Mouse (Mus musculus) T-helper 17 cell (primary cell): ENCODE measurements around the gene Ssh2.

Experiments
- in situ Hi-C, 2 experiments: fragments of 300-600 bp; cut with MboI, MseI; formaldehyde crosslinking; loops; 1 replicate in 1 of 2; 2 replicates in 1 of 2; pipeline ENCODE4 v1.15.1; 2025; ENCODE audit warnings: high pct_unique_total_duplicates in 2 of 2

Gene Ssh2

DNA sequence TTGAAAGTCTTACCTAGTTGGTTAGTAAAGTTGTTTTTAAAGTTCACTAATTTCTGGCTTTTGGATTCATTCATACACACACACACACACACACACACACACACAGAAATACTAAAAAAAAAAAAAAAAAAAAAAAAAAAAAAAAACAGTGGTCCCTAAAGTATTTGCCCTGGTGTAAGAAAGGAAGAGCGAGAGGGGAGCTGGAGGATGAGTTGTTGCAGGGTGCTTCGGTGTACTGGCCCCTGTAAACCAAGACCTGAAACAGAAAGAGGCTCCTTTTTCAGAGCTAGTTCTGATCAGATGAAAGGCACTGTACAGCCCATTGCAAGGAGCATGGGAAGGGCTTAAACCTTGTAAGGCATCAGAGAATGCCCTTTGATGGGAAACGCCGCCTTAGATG is 131.2 kb downstream of the Ssh2 start:
- in situ Hi-C loops, result loop anchor here in 1 of 2 experiments (5.0 kb wide), 1 partner anchor 45 kb away; no protein-coding TSS in a partner anchor

DNA sequence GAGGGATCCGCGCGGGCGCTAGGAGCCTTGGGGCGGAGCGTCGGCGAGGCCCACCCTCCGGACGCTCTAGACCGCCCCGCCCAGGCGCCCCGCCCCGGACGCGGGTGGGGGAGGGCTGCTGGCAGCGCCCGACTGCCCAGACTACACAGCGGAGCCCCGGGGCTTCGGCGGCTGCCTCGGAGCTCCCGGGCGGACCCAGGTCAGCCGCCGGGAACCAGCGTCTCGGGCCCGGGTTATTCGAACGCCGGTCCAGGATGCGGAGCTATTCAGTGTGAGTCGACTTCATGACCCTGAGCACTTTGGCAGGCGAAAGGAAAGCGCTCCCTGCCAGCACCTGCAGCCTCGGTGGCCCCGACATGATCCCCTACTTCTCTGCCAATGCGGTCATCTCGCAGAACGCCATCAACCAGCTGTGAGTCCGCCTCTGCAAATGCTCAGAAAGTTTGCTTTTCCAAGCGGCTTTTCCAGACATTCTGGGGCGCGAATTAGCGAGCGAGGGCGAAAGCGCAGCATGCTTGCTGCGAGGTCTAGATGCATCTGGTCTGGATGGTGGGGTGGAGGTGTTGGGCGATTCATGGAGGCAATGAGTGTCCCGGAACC is 132.2 kb downstream of the Ssh2 start:
- in situ Hi-C loops, result loop anchor here in 1 of 2 experiments (5.0 kb wide), 1 partner anchor 44 kb away; no protein-coding TSS in a partner anchor

DNA sequence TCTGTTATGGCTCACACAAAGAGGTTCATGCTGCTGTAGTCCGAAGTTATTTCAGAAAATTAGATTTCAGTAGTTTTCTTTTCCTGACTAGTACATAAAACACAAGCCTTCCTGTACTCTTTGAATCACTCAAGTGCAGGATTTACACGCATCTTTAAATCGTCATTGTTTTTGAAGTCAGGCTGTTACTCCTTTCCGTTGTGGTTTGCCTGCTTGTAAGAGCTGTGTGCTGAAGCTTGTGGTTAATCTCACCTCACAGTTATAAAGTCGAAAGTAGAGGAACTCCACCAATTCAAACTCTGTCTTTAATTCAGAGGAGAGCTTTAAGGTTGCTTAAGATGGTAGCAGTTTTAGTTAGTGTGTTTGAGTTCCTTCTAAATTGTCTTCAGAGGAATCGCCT is 132.9 kb downstream of the Ssh2 start:
- in situ Hi-C loops, result loop anchor here in 1 of 2 experiments (5.0 kb wide), 1 partner anchor 43 kb away; no protein-coding TSS in a partner anchor

DNA sequence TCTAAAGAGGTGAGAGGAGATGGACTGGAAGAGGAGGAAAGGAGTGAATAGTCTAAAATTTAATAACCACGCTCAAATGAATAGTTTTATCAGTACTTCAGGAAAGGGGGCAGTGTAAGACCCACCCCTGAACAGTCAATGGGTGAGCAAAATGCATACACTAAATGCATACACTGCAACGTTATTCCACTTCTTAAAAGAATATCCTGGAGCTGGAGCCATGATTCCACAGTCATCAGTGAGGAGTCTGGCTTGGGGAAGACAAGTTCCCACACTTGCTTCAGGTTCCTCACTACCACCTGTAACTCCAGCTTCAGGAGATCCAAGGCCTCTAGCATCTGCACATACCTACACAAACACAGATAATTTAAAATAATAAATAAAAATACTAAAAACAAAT is 133.6 kb downstream of the Ssh2 start:
- in situ Hi-C loops, result loop anchor here in 1 of 2 experiments (5.0 kb wide), 1 partner anchor 43 kb away; no protein-coding TSS in a partner anchor

DNA sequence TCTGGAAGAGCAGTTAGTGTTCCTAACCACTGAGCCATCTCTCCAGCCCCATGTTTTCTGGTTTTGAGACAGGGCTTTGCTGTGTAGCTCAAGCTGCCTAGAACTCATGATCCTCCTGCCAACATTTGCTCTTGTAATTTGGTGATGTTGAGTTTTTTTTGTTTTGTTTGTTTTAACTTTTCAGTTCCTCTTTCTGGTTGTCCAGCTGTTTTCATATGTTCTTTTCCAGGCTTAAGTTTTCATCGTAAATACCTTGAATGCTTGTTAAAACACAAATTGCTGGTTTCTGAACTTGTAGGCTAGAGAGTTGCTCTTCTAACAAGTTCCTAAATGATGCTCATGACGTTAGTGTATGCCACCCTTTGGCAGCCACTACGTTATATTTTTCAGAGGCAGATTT is 139.0 kb downstream of the Ssh2 start:
- in situ Hi-C loops, result no loop called here

DNA sequence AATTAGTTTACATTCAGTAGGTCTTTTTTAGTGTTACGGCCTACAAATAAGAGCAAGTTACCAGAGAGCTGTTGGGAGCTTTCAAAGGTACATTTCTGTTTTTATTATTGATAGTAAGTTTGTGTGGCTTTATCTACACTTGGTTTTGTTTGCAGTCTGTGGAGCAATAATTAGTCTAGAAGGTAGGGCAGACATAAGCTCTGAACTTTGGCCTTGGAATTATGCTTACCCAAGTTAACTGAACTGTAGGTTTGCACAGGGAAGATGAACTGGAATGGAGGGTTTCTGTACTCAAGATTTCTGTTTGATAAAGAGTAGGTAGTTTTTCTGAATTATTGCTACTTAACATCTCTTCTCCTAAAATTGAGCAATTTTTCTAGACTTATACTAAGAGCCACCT is 141.8 kb downstream of the Ssh2 start:
- in situ Hi-C loops, result no loop called here

DNA sequence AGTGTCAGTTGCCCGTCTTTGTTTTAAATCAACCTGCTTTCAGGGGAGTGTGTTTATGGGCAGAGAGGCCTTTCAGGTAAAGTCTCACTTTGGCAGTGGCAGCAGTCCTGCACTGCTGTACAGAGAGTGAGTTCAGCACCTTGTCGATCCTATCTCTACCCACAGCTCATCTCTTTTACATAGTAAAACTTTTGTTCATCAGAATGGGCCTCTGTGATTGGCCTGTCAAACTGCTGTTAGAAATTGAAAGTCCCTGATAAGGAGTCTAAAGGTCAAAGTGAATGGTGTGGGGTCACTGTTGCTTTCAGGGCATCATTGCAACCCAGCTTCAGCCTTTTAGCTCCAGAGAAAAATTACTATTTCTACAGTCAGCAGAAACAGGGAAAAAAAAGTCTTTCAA is 147.4 kb downstream of the Ssh2 start:
- in situ Hi-C loops, result no loop called here

DNA sequence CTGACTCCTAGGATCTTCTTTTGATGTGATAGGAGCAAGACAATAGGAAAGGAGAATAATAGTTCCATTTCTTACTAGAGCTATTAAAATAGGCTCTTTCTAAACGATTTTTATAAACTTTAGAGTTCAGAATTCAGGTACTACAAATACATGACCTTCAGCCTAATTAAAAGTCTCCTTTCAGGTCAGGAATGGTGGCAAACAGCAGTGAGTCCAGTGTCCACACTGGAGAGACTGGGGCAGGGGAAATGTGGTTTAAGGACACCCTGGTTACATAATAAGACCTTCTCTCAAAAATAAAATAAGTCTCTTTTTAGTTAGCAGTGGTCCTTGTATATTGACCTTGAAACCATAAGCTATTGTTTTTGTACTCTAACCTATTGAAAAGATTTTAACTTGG is 148.3 kb downstream of the Ssh2 start:
- in situ Hi-C loops, result no loop called here

DNA sequence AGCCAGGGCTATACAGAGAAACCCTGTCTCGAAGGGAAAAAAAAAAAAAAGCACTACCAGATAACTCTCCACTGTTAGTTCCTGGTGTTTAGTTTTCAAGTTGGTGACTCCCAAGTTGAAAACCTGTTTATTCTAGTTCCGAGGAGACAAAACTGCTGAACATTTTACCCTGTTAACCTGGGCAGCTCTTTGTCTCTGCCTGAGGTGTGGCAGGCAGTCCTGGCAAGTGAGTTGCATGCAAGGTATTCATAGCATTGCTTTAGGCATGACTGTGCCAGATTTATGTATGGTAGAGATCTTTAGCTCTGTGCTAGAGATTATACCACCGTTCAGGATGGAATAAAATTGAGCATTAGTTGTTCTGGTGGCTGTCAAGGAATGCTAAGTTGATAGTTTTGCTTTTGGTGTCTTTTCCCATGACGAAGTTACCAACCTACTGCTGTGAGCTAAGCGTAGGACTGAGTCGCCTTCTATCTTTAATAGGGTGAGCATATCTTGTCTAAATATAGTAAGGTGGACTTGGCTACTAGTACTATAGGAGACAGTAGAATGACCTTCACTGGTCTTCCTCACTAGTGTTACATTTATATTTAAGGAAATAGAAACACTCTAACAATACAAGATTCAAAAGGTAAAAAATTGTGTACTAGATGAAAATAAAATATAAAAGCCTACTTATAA is 149.8 kb downstream of the Ssh2 start:
- in situ Hi-C loops, result no loop called here

DNA sequence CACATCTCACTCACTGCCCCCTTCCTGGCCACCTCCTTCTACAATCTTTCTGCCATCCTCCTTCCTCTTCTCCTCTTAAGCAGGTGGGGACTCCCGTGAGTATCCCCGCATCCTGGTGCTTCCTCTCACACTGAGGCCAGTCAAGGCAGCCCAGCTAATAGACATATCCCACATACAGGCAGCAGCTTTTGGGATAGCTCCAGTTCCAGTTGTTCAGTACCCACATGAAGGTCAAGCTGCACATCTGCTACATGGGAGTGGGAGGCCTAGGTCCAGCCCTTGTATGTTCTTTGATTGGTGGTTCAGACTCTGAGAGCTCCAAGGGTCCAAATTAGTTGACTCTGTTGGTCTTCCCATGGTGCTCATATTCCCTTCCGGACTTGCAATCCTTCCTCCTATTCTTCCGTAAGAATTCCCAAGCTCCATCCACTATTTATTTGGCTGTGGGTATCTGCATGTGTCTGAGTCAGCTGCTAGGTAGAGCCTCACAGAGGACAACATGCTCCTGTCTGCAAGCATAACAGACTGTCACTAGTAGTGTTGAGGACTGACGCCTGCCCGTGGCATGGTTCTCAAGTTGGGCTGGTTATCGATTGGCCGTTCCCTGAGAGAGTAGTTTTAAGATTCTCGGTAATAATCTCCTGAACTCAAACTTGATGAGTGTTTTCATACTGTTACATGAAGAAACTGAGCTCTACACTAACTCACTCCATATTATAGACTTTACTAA is 151.6 kb downstream of the Ssh2 start:
- in situ Hi-C loops, result no loop called here

DNA sequence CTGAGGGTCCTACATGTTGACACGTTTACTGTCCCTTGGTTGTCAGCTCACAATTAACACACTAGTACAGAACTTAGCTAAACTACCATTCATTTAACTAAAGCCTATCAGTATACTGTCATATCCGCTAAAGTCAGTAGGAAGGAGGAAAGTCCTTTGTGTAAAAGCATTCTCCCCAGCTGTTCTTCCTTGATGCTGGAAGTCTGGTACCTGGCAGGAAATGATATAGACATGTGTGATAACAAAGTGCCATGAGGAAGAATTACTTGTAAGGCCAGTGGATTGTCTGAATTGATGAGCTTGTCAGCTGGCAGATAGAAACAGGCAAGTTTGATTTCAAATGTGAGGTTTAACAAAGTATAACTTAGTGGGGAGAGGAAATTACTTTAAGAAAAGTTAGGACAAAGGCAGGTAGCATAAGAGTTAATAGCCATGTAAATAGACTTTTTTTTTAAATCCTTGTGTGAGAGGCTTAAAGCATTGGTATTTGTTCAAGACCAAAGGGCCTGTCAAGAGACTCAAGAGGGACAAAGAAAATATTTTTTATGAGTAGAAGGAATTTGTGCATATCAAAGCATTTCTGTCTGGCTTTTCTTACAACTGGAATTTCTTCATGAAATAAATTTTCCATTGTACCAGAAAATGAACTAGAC is 153.2 kb downstream of the Ssh2 start:
- in situ Hi-C loops, result no loop called here

DNA sequence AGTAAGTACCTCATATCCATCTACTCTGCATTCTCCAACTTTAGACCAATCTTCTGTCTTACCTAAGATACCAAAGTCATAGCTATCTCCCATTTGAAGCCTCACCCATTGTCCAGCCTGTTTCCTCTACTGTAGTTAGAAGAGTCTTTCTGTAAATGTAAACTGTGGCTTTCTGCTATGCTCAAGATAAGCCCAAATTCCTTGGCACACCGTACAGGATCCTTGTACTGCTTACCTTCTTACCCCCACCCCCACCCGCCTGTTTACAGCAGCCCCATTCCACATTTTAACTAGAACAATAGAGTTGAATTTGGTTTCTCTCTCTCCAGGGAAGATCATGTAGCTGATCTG is 153.7 kb downstream of the Ssh2 start:
- in situ Hi-C loops, result no loop called here

DNA sequence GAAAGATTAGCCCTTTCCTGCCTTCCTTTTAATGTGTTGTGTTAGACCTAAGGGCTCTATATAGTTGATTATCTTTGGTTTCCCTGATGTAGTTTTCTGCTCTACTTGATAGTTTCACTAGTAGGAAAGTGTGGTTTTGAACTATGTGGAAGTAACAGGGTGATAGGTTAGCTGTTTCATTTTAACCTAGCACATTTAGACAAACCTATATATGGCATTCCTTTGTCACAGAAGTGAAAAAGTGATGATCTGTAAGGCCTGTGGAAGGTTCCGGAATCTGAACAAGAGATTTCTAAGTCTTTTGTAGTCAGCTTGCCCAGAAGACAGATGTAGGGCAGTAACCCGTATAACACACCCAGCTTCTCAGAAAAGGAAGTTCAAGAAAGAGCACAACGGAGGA is 155.0 kb downstream of the Ssh2 start:
- in situ Hi-C loops, result no loop called here

DNA sequence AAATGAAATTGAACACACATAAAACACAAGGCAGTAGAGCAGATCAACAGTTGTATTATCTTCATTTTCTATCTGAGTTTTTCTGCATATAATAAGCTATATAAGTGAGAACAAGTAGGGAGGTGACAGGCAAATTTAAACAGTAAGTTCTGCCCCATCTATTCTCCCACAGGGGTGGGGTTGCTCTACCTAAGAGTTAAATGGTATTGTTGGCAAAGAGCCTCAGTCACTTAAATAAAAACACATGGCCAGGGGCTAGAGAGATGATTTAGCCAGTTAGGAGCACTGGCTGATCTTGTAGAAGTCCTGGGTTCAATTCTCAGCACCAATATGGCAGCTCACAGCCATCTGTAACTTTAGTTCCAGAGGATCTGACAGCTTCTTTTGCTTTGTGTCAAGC is 155.6 kb downstream of the Ssh2 start:
- in situ Hi-C loops, result no loop called here

DNA sequence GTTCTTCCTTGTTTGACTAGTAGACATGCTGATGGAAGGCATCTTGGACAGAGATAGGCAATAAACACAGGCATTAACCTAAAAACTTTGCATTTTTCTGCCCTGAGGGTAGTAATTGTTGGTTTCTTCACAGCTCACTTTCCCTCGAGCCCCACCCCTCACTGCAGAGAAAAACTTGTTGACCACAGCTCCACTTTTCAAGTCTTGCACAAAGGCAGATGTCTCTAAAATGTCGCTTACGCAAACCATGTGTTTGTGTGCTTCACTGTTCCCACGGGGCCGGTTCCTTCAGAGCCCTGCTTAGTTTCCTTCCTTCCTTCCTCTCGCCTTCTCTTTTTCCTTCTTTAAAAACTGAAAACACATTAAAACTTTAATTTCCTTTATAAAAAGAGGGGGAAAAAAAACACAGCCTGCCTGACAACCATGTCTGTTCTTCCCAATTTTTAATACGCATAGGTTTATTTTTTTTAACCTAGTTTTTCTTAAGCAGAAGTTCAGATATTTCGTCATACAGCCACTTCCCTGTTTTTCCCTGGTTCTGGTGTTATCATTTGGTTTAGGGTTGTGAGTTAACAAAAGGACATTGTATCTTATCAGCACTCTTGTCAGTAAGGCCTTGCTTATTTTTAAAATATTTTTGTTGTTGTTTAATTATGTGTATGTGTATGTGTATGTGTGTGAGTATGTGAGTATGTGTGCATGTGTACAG is 156.3 kb downstream of the Ssh2 start:
- in situ Hi-C loops, result no loop called here

DNA sequence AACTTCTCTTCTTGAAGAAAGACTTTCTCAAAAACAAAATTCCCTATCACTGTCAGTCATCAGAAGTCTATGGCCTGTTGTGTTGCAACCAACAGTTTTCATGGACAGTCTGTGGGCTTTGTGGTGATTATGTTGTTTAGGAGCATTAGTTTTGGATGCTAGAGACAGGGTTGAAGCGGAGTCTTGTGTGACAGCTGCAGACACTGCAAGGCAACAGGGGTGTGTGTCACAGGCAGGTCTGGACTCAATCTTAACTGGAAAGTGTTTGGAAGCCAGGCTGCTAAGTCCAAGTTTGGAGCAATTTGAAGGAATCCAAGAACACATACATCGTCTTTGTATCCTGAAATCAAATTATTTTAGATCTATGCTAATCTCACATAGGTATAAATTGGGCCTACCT is 162.5 kb downstream of the Ssh2 start:
- in situ Hi-C loops, result loop anchor here in 1 of 2 experiments (25.0 kb wide), 1 partner anchor 1509 kb away; no protein-coding TSS in a partner anchor

DNA sequence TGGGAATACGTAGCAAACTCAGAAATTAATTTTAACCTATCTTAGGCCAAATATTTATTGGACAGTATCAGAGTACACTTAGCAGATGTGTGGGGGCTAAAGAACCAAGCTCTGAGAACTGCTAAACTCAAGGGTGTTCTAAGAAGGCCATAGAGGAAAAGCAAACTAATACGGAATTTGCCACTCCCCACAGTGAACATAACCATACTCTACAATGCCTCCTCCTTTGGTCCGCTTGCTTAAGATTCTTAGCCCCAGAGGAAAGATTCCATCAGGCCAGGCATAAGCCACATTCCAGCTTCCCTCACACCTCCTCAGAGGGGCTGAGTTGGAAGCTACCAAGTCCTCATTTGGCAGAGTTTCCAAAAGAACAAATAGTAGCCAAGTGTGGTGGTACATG is 165.1 kb downstream of the Ssh2 start:
- in situ Hi-C loops, result loop anchor here (10.0 to 25.0 kb wide), 2 partner anchors 916 to 1506 kb away; no protein-coding TSS in a partner anchor

DNA sequence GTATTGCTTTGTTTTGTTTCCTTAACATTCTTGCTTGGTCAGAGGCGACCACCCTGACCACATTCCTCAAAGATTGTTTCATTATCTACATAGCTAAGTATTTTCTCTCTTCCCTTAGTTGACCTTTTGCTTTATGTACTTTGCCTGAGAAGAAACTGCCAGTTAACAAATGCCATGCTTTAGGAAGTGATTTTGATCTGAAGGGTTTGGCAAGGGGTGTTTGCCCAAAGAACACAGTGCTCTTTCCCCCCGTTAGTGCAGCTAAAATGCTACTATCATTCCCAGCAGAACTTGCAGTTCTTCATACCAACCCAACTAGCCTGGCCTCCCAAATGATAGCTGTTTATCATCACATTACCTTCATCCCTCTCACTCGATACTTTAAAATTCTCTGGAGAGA is 168.1 kb downstream of the Ssh2 start:
- in situ Hi-C loops, result loop anchor here (10.0 to 25.0 kb wide), 2 partner anchors 919 to 1503 kb away; no protein-coding TSS in a partner anchor

DNA sequence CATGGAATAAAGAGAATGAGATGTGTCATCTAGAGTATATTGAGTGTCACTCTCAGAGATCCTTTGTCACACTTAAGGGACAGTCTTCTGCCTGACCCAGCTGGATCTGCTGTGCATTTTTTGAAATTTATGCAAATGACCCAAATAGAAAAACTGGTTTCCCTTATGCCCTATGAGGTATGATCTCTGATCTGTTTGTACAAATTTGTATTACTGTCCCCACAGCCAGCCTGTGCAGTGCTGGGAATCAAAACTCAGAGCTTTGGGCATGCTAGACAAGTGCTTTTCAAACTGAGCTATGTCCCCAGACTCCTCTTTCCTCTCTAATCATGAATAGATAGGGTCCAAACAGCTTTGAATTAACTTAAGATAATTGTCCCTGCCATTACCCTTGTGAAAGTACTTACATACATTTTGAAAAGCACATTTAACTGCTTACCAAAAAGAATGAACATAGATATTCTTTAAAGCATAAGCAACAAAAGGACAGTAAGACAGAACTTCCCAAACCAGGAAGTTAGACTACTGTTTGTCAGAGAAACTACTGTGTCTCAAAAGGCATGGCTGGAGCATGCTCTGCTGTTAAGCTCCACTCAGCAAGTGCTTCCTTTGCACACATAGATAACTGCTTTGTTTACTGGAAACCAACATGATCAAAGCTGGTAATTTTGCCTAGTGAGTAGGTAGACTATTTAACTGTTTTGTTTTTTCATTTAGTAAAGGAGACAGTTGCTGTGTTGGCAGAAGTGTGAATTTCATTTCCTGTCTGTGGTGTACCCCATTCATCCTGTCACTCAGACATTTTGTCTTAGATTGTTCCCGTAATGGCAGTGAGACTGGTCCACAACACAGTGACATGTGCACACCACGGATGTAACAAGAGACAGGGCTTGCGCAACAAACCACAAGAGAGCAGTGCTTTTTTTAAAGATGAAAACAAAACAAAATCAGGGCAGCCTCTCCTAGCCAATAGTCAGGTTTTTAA is 169.9 kb downstream of the Ssh2 start:
- in situ Hi-C loops, result loop anchor here (5.0 to 25.0 kb wide), 3 partner anchors 894 to 1501 kb away; no protein-coding TSS in a partner anchor

DNA sequence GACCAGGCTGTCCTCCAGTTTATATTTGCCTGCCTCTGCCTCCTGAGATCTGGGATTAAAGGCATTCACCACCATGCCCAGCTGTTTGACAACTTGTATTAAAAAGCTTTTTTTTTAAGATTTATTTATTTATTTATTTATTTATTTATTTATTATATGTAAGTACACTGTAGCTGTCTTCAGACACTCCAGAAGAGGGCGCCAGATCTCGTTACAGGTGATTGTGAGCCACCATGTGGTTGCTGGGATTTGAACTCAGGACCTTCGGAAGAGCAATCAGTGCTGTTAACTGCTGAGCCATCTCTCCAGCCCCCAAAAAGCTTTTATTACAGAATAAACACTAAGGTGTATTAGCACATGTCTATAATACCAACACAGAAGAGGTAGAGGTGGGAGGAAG is 172.1 kb downstream of the Ssh2 start:
- in situ Hi-C loops, result loop anchor here (5.0 to 25.0 kb wide), 3 partner anchors 896 to 1499 kb away; no protein-coding TSS in a partner anchor
